In the genomic region with DNA sequence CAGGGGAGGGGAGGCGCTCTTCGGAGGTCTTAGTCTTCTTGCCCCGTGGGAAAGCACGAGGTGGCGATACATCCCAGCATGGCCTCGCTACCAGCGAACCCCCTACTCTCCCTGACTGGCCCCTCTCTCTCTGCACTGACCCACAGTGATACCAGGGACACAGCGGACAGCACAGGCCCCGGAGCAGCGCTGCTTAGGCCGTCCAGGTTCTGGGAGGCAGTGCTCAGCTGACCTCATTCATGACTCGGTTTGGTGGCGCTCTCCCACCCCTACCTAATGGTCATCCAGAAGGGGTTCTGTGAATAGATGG, we compare ENCODE assay signal across 7 mouse cellular contexts. TPM values are rescaled to one million over a fixed set of nuclear protein-coding genes. Genes with fewer than 3 reads are reported as not detected.
DNase-seq lines count a peak whose midpoint lies in the region; ATAC-seq and TF ChIP-seq lines count a peak whose summit lies in the region.

No protein-coding gene starts in this region.

- H3K4me3 ChIP-seq in left cerebral cortex, adult 2 months: peak overlapping the region; percentile 95
- H3K4me3 ChIP-seq in embryonic facial prominence, embryonic 10.5 days: peak overlapping the region; percentile 98
- peak overlapping the region; percentile 94 for H3K4me3 ChIP-seq in hindbrain, embryonic 10.5 days
- peak overlapping the region; percentile 90 for H3K4me3 ChIP-seq in midbrain, embryonic 13.5 days (replicated peaks)

- WGBS in embryonic facial prominence, embryonic 10.5 days: 49% methylated on average over 13 of the region's 13 CpGs
- 52% methylated on average over 13 of the region's 13 CpGs for WGBS in hindbrain, embryonic 10.5 days
- WGBS in midbrain, embryonic 13.5 days: 53% methylated on average over 13 of the region's 13 CpGs

- H3K9me3 ChIP-seq in embryonic facial prominence, embryonic 10.5 days: no peaks in the 10 kb centered on the region
- H3K9me3 ChIP-seq in hindbrain, embryonic 10.5 days: no peaks in the 10 kb centered on the region
- no peaks in the 10 kb centered on the region for H3K9me3 ChIP-seq in midbrain, embryonic 13.5 days

- peaks cover 25% of the 10 kb centered on the region for H3K4me1 ChIP-seq in embryonic facial prominence, embryonic 10.5 days
- peaks cover 32% of the 10 kb centered on the region for H3K4me1 ChIP-seq in hindbrain, embryonic 10.5 days (replicated peaks)
- H3K4me1 ChIP-seq in midbrain, embryonic 13.5 days (replicated peaks): peaks cover 41% of the 10 kb centered on the region

- H3K27ac ChIP-seq in left cerebral cortex, adult 2 months: peak overlapping the region; percentile 86
- peak overlapping the region; percentile 97 for H3K27ac ChIP-seq in embryonic facial prominence, embryonic 10.5 days (replicated peaks)
- H3K27ac ChIP-seq in hindbrain, embryonic 10.5 days: peak overlapping the region; percentile 97
- peak overlapping the region; percentile 68 for H3K27ac ChIP-seq in midbrain, embryonic 13.5 days

- peak in 1 of 2 experiments; percentile 26 for DNase-seq in left cerebral cortex, adult 2 months (ENCODE audit: extremely low spot score in 1 of 2, low spot score in 2 of 2)
- DNase-seq in left cerebral cortex, postnatal 4 days: no peak
- DNase-seq in embryonic facial prominence, embryonic 10.5 days (ENCODE audit: low spot score): no peak
- DNase-seq in hindbrain, embryonic 10.5 days (ENCODE audit: low spot score): no peak
- no peak for DNase-seq in frontal cortex, adult 2 months (ENCODE audit: extremely low spot score in 1 of 2, low spot score in 1 of 2)
- DNase-seq in adipocyte (ENCODE audit: low spot score): no peak

- H3K9ac ChIP-seq in midbrain, embryonic 13.5 days (replicated peaks): peak overlapping the region; percentile 63

- intact Hi-C loops in left cerebral cortex, adult 2 months (cut with DNase I): loop anchor here (1.0 to 10.0 kb wide), 4 partner anchors 95 to 298 kb away; partner anchors contain the start of genes Sap30l and Zfp692
- intact Hi-C loops in left cerebral cortex, postnatal 4 days (cut with DNase I): no loop called here

- peak overlapping the region; percentile 61 for H3K4me2 ChIP-seq in midbrain, embryonic 13.5 days (replicated peaks)

- peaks cover 6% of the 10 kb centered on the region; the same call in 1 of the 2 replicates for H3K36me3 ChIP-seq in embryonic facial prominence, embryonic 10.5 days (replicated peaks)
- peaks cover 8% of the 10 kb centered on the region for H3K36me3 ChIP-seq in hindbrain, embryonic 10.5 days
- no peaks in the 10 kb centered on the region for H3K36me3 ChIP-seq in midbrain, embryonic 13.5 days

- no peak for TF ChIP-seq CTCF in left cerebral cortex, adult 2 months (IDR thresholded peaks at IDR 0.05)

- peak; percentile 73 for ATAC-seq in midbrain, embryonic 13.5 days

- peaks cover 10% of the 10 kb centered on the region for H3K27me3 ChIP-seq in embryonic facial prominence, embryonic 10.5 days (replicated peaks; ENCODE audit: low read depth, poor library complexity, severe bottlenecking)
- H3K27me3 ChIP-seq in hindbrain, embryonic 10.5 days (ENCODE audit: insufficient read depth, poor library complexity, severe bottlenecking): peaks cover 11% of the 10 kb centered on the region
- H3K27me3 ChIP-seq in midbrain, embryonic 13.5 days: peaks cover 8% of the 10 kb centered on the region

RNA-seq across cellular contexts. Expression of gene Cnot8, which starts 0.7 kb away (rescaled TPM):
- 10 to 100 TPM; 50.9 to 52.2 TPM for total RNA-seq in left cerebral cortex, adult 2 months (2021)
- total RNA-seq in left cerebral cortex, postnatal 4 days (2021): 10 to 100 TPM; 58.3 to 62.8 TPM
- polyA plus RNA-seq in embryonic facial prominence, embryonic 10.5 days (2016; fragmentation: Nextera tagmentation; extraction: Ambion mirVana): 105 and 107 TPM in 2 replicates
- 103 and 106 TPM in 2 replicates for polyA plus RNA-seq in hindbrain, embryonic 10.5 days (2016; fragmentation: Nextera tagmentation; extraction: Ambion mirVana)
- polyA plus RNA-seq in midbrain, embryonic 13.5 days (2015; fragmentation: Nextera tagmentation; extraction: Ambion mirVana): 117 and 120 TPM in 2 replicates
- polyA plus RNA-seq in frontal cortex, adult 2 months (2012; rRNA removed): 74.1 and 77.3 TPM in 2 replicates

RNA-seq across cellular contexts. Expression of gene Gm12248, which starts 10.4 kb away (rescaled TPM):
- not detected for total RNA-seq in left cerebral cortex, adult 2 months (2021)
- total RNA-seq in left cerebral cortex, postnatal 4 days (2021): not detected
- polyA plus RNA-seq in embryonic facial prominence, embryonic 10.5 days (2016; fragmentation: Nextera tagmentation; extraction: Ambion mirVana): not detected in 2 replicates
- polyA plus RNA-seq in hindbrain, embryonic 10.5 days (2016; fragmentation: Nextera tagmentation; extraction: Ambion mirVana): 0.17 TPM in 1 of 2 replicates, not detected in the other
- polyA plus RNA-seq in midbrain, embryonic 13.5 days (2015; fragmentation: Nextera tagmentation; extraction: Ambion mirVana): not detected in 2 replicates
- not detected in 2 replicates for polyA plus RNA-seq in frontal cortex, adult 2 months (2012; rRNA removed)
